Mouse (Mus musculus) limb, embryonic 11.5 days (tissue): ENCODE results near the gene Elavl4. TPM values are rescaled to one million over a fixed set of nuclear protein-coding genes. Genes with fewer than 3 reads are reported as not detected.

Source experiments
- ATAC-seq: fragments of 200-750 bp; cut with Nextera tagmentation; 2 replicates; pipeline ENCODE4 v1.8.0; 2017; ENCODE audit warnings: low read depth; ENCODE audit not compliant: insufficient number of reproducible peaks, low FRiP score, low TSS enrichment
- DNase-seq: peaks from one replicate; pipeline ENCODE4 v3.0.0-alpha.2; 2015; ENCODE audit warnings: low spot score
- H3K27ac ChIP-seq: fragments of 300-500 bp; sonication (generic); replicated peaks from 2 replicates; pipeline ENCODE4 v1.5.1; 2014; ENCODE audit warnings: low read depth, mild to moderate bottlenecking, low read length
- H3K27me3 ChIP-seq: fragments of 300-500 bp; sonication (generic); 2 replicates; pipeline ENCODE4 v1.6.1; 2014; ENCODE audit warnings: mild to moderate bottlenecking, low read length, mixed read lengths; ENCODE audit not compliant: control insufficient read depth, insufficient read depth
- H3K36me3 ChIP-seq: fragments of 300-500 bp; sonication (generic); 2 replicates; pipeline ENCODE4 v1.6.1; 2014; ENCODE audit warnings: mild to moderate bottlenecking, low read length, moderate library complexity, mixed read lengths; ENCODE audit not compliant: control insufficient read depth, insufficient read depth
- H3K4me1 ChIP-seq: fragments of 300-500 bp; sonication (generic); 2 replicates; pipeline ENCODE4 v1.6.1; 2014; ENCODE audit warnings: low read length, mixed read lengths; ENCODE audit not compliant: control insufficient read depth, insufficient read depth
- H3K4me2 ChIP-seq: fragments of 300-500 bp; sonication (generic); 2 replicates; pipeline ENCODE4 v1.6.1; 2014; ENCODE audit warnings: low read depth, mild to moderate bottlenecking, moderate library complexity; ENCODE audit not compliant: severe bottlenecking
- H3K4me3 ChIP-seq: fragments of 300-500 bp; sonication (generic); 2 replicates; pipeline ENCODE4 v1.5.1; 2014; ENCODE audit warnings: low read depth, low read length
- H3K9ac ChIP-seq: fragments of 300-500 bp; sonication (generic); 2 replicates; pipeline ENCODE4 v1.6.1; 2014; ENCODE audit warnings: mild to moderate bottlenecking, low read length
- H3K9me3 ChIP-seq: fragments of 300-500 bp; sonication (generic); 2 replicates; pipeline ENCODE4 v1.6.1; 2016; ENCODE audit warnings: low read length; ENCODE audit not compliant: control insufficient read depth
- WGBS: fragments of 180-500 bp; shearing (Covaris S2); extraction: QIAGEN DNeasy Blood & Tissue Kit; methylation state at CpG from one replicate; pipeline ENCODE4 v1.1.7; 2014; 5-methylcytosine and 5-hydroxymethylcytosine counted together
- polyA plus RNA-seq: library from polyadenylated mRNA; unstranded; fragments of >200 nt; fragmentation: Nextera tagmentation; extraction: Ambion mirVana; gene quantifications from 2 replicates; pipeline ENCODE4 v1.2.1, GENCODE M21; 2014

The Elavl4 gene
- 4.1 and 4.5 TPM in 2 replicates for polyA plus RNA-seq

DNA sequence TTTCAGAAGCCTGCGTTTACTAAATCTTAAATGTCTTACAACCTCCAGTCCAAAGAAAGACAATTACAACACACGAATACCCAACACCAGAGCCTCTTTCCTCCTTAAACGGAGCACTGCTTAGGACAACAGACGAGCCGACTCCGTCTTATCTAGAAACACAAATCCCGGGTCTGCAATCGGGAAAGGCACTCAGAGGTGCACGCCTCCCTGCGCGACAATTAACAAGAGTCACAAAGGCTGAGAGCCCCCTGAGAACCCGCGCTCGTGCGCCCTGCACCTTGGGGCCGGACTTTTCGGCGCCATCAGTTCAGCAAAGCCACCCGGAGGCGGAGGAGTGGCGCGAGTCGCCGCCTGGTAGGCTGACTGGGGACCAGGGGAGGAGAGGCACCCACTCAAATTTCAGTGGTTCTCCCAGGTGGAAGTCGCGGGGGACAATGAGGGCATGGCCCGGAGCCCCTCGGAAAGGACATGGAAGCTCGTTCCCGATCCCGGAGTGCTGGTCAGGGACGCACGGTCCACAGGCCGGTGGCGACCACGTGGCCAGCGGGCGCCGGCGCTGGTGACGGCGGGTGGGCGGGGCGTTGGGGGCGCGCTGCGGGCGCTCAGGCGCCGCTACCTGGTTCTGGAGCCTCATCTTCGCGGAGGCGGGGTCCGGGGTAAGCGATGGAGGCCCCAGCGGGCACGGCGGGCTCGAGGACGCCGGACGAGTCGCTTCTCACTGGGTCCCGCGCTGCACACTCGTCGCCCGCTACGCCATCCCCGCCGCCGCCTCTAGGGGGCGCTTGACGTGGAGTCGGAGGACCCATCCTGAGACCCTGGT lies at the start of gene Elavl4:
TSS of gene Elavl4 (minus strand) at position 732 of the 823 bp plus-strand sequence.
- H3K27ac ChIP-seq, result peak within 1 kb of the TSS; percentile 67; the same call in 1 of the 2 replicates
- no peaks in the 10 kb centered on the region for H3K27me3 ChIP-seq
- peak within 1 kb of the TSS; percentile 68 for H3K4me2 ChIP-seq

DNA sequence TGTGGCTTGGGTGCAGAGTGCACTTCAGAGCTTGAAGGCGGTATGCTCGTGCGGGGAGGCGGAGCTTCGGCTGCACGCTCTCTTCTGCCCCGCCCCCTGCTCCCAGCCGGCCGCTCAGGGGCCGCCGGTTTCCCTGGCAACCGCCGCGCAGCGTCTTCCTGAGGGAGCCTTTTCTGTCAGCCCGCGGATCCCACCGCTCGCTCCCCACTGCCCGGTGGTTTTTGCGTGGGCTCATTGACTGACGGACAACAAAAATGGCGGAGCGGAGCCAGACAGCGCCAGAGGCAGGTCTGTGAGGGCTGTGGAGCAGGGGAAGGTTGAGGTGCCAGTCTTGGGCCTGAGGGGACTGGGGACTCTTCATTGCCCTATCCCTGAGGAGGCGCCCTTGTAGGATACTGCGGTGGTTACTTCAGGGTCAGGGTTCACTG lies 45.9 kb upstream of the Elavl4 start, which contains the start of gene Agbl4:
TSS of gene Agbl4 (plus strand) at position 44 of the 428 bp plus-strand sequence.
- H3K27me3 ChIP-seq, result no peaks in the 10 kb centered on the region
- H3K4me2 ChIP-seq, result peak within 1 kb of the TSS; percentile 71
- peak within 1 kb of the TSS; percentile 47 for H3K4me3 ChIP-seq
- ATAC-seq (peak; percentile 95), DNase-seq (peak; percentile 82)
- no peaks in the 10 kb centered on the region for H3K4me1 ChIP-seq
- H3K36me3 ChIP-seq, result no peaks in the 10 kb centered on the region
- WGBS, result 0% methylated on average over 27 of the region's 27 CpGs
- no peaks in the 10 kb centered on the region for H3K9me3 ChIP-seq
- peak within 1 kb of the TSS; percentile 39; the same call in 1 of the 2 replicates for H3K9ac ChIP-seq
- H3K27ac ChIP-seq, result no peak within 1 kb of the TSS

More for the DNA sequence above, at the start of gene Elavl4:
- under 1% methylated on average over 75 of the region's 75 CpGs for WGBS
- H3K4me1 ChIP-seq, result no peaks in the 10 kb centered on the region
- H3K9ac ChIP-seq, result peak within 1 kb of the TSS; percentile 84
- H3K9me3 ChIP-seq, result no peaks in the 10 kb centered on the region
- peak; percentile 96 for ATAC-seq
- H3K4me3 ChIP-seq, result peak within 1 kb of the TSS; percentile 56
- no peaks in the 10 kb centered on the region for H3K36me3 ChIP-seq
- DNase-seq, result peak; percentile 96

DNA sequence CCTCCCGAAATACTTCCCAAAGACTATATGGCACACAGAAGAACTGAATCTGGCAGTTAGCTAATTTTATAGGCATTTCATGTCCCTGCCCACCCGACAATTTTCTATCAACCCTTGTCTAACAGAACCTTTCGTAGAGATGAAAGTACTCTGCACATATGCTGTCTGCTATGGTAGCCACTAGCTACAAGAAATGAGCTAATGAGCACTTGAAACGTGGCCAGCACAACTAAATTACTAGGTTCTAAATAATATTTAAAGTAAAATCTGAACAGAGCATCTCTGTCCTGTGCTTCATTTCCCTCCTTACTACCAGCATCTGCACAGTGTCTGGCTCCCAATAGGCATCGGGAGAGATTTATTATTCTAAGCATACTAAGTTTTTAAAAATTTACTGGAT lies 44.5 kb upstream of the Elavl4 start:
- no peaks in the 10 kb centered on the region for H3K9me3 ChIP-seq
- H3K4me2 ChIP-seq, result no peak overlapping the region
- DNase-seq (no peak), ATAC-seq (no peak)
- no peaks in the 10 kb centered on the region for H3K27me3 ChIP-seq
- 79% methylated on average over 5 of the region's 5 CpGs for WGBS
- no peaks in the 10 kb centered on the region for H3K4me1 ChIP-seq
- no peak overlapping the region for H3K27ac ChIP-seq
- H3K4me3 ChIP-seq, result no peak overlapping the region
- H3K9ac ChIP-seq, result no peak overlapping the region
- no peaks in the 10 kb centered on the region for H3K36me3 ChIP-seq

DNA sequence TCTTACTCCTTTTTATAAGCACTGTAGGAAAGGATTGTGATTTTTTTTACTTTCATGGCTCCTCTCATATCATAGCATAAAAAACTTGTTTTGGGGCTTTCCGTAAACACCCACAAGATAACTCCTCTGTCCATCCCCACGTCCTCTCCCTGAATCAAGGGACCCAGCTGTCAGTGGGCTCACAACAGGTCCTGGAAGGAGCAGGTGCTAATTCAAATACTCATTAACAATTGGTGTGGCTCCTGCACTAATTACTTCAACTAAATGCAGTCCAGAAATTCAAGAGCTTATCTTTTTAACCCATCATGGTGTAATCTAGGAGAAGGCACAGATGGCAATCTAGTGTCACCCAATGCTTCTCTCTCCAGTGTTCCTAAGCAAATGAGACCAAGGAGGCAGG lies 8.9 kb upstream of the Elavl4 start:
- DNase-seq (no peak), ATAC-seq (no peak)
- H3K36me3 ChIP-seq, result no peaks in the 10 kb centered on the region
- H3K4me2 ChIP-seq, result no peak overlapping the region
- H3K4me3 ChIP-seq, result no peak overlapping the region
- H3K9me3 ChIP-seq, result no peaks in the 10 kb centered on the region
- no peaks in the 10 kb centered on the region for H3K27me3 ChIP-seq
- no peaks in the 10 kb centered on the region for H3K4me1 ChIP-seq
- no peak overlapping the region for H3K27ac ChIP-seq
- no peak overlapping the region for H3K9ac ChIP-seq
- 78% methylated on average over 2 of the region's 2 CpGs for WGBS

DNA sequence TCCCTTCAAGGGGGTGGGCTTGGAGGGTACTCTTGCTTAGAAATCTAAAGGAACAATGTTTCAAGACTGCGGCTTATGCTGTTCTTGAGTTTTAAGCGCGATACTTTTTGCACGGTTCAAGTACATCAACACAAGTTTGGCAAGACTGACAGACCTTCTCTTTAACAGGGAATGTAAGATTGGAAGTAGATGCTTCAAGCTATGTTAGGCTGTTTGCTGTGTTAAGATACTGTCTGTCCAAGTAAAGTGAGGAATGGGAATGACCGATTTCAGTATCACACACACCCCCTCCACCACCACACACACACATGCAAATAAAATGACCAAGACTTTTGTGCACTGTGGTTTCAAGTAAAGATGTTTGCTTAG lies 276 bp upstream of the Elavl4 start:
- H3K4me2 ChIP-seq, result peak overlapping the region; percentile 68
- 0 out of 2 replicates have a peak overlapping the region, but pooled peaks have one; percentile 67 for H3K27ac ChIP-seq
- H3K36me3 ChIP-seq, result no peaks in the 10 kb centered on the region
- H3K9ac ChIP-seq, result peak overlapping the region; percentile 84
- H3K4me3 ChIP-seq, result peak overlapping the region; percentile 56
- WGBS, result 10% methylated on average over 5 of the region's 5 CpGs
- ATAC-seq, result peak; percentile 5; the same call in 1 of the 2 replicates
- no peaks in the 10 kb centered on the region for H3K9me3 ChIP-seq
- DNase-seq, result no peak
- no peaks in the 10 kb centered on the region for H3K4me1 ChIP-seq
- no peaks in the 10 kb centered on the region for H3K27me3 ChIP-seq

DNA sequence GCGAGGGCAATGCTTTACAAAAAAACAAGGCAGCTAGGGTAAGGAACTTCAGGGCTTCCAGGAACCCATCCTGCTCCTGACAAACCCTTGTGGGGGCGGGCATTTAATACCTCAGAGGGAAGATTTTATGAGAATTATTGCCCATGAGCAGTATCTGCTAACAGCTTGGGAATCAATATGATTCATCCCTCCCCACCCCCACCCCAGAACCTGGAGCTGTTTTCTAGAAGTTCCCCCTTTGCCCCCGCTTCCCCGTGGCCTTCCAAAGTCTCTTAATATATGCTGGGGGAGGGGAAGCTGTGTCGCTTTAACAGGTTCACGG lies 892 bp downstream of the Elavl4 start:
- Histone ChIP-seq H3K4me3 (peak overlapping the region; percentile 56), H3K4me1 (no peaks in the 10 kb centered on the region), H3K9me3 (no peaks in the 10 kb centered on the region), H3K4me2 (peak overlapping the region; percentile 68), H3K27me3 (no peaks in the 10 kb centered on the region), H3K9ac (peak overlapping the region; percentile 84), H3K27ac (no peak overlapping the region), H3K36me3 (no peaks in the 10 kb centered on the region)
- ATAC-seq, result peak; percentile 18; the same call in 1 of the 2 replicates
- WGBS, result 9% methylated on average over 6 of the region's 6 CpGs
- DNase-seq, result no peak

DNA sequence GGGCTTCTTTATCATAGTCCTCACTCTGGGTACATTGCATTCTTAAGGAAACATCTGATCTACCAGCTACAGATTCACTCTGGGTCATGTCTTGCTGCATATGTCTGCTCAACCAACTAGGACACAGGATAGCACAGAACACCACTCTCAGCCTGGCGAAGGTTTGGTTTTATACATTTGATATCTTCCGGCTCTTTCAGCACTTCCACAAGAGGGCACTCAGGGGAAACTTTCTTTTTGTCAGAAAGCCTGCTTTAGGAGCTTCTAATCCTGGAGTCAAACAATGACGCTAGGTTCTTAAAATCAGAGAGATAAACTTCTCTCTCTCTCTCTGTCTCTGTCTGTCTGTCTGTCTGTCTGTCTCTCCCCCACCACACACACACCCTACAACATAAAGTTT lies 27.8 kb downstream of the Elavl4 start:
- H3K4me1 ChIP-seq, result no peaks in the 10 kb centered on the region
- H3K27ac ChIP-seq, result no peak overlapping the region
- no peak for DNase-seq
- 64% methylated on average over 3 of the region's 3 CpGs for WGBS
- no peak overlapping the region for H3K9ac ChIP-seq
- no peak for ATAC-seq
- H3K27me3 ChIP-seq, result no peaks in the 10 kb centered on the region
- H3K4me3 ChIP-seq, result no peak overlapping the region
- H3K36me3 ChIP-seq, result no peaks in the 10 kb centered on the region
- no peak overlapping the region for H3K4me2 ChIP-seq
- no peaks in the 10 kb centered on the region for H3K9me3 ChIP-seq

DNA sequence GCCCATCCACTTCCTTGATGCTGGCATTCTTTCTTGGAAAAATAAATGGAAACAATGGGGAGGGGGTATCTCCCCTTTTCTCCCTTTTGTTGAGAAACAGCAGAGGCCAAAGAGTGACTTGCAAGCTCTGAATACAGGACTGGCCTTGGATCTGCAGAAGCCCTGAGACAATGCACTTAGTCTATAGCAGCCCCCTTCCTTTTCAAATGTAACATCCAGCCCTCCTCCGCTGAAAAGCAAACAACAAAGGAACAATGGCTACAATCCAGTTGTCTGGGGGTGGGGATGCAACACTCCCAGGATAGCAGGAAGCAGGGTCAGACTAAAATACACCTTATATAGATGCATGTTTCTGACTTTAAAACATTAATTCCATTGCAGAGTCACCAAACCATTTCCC lies 39.6 kb downstream of the Elavl4 start:
- Histone ChIP-seq H3K4me3 (no peak overlapping the region), H3K27ac (no peak overlapping the region), H3K9me3 (no peaks in the 10 kb centered on the region), H3K36me3 (no peaks in the 10 kb centered on the region), H3K4me1 (no peaks in the 10 kb centered on the region), H3K9ac (no peak overlapping the region), H3K4me2 (no peak overlapping the region), H3K27me3 (no peaks in the 10 kb centered on the region)
- no peak for DNase-seq
- WGBS, result 44% methylated on average over 1 of the region's 1 CpGs
- no peak for ATAC-seq
